Mouse (Mus musculus) liver, postnatal 0 days (tissue): ENCODE data around the gene Cspg4.
A peak's percentile ranks its signal among the peaks of the same experiment; 100 is the strongest.

Experiments
- CTCF ChIP-seq: sonication (generic); IDR thresholded peaks from 2 replicates; pipeline ENCODE4 v1.5.1; 2016; ENCODE audit warnings: antibody characterized with exemption, low read depth
- EP300 ChIP-seq: IDR thresholded peaks from 2 replicates; pipeline ENCODE4 v1.6.1; 2016; ENCODE audit warnings: antibody characterized with exemption, low read depth, mild to moderate bottlenecking

- peak; percentile 87 for TF ChIP-seq CTCF
- TF ChIP-seq EP300: no peak
Observed at GRCm38 (mm10) chr9:56843679-56844188, 21.1 kb upstream of the Cspg4 start.
